Mouse (Mus musculus) embryonic facial prominence, embryonic 15.5 days (tissue): ENCODE measurements at regions not wholly inside any gene's neighbourhood (a gene's known extent, or its start where the extent isn't known, plus 50 kb on each side); places are given as distances from the start of the nearest gene placed in this dataset.
"Not testable (repeated sequence)": the region's sequence is repeated elsewhere in the genome, so short reads cannot be mapped to it uniquely, and the experiment has no call there.

Experiments
- ATAC-seq: fragments of 200-750 bp; cut with Nextera tagmentation; 2 replicates; pipeline ENCODE4 v1.8.0; 2017; ENCODE audit warnings: low read depth, moderate TSS enrichment; ENCODE audit not compliant: insufficient number of reproducible peaks, low FRiP score, low TSS enrichment
- H3K27ac ChIP-seq: fragments of 300-500 bp; sonication (generic); replicated peaks from 2 replicates; pipeline ENCODE4 v1.5.1; 2015; ENCODE audit warnings: mild to moderate bottlenecking, inconsistent platforms
- H3K27me3 ChIP-seq: fragments of 300-500 bp; sonication (generic); 2 replicates; pipeline ENCODE4 v1.6.1; 2015; ENCODE audit warnings: inconsistent platforms
- H3K36me3 ChIP-seq: fragments of 300-500 bp; sonication (generic); 2 replicates; pipeline ENCODE4 v1.6.1; 2015; ENCODE audit warnings: mild to moderate bottlenecking, inconsistent platforms
- H3K4me1 ChIP-seq: fragments of 300-500 bp; sonication (generic); 2 replicates; pipeline ENCODE4 v1.6.1; 2015; ENCODE audit warnings: inconsistent platforms
- H3K4me2 ChIP-seq: fragments of 300-500 bp; sonication (generic); replicated peaks from 2 replicates; pipeline ENCODE4 v1.6.1; 2015; ENCODE audit warnings: mild to moderate bottlenecking, inconsistent platforms
- H3K4me3 ChIP-seq: fragments of 300-500 bp; sonication (generic); replicated peaks from 2 replicates; pipeline ENCODE4 v1.5.1; 2015; ENCODE audit warnings: mild to moderate bottlenecking, inconsistent platforms
- H3K9ac ChIP-seq: fragments of 300-500 bp; sonication (generic); 2 replicates; pipeline ENCODE4 v1.6.1; 2015; ENCODE audit warnings: inconsistent platforms
- H3K9me3 ChIP-seq: fragments of 300-500 bp; sonication (generic); replicated peaks from 2 replicates; pipeline ENCODE4 v1.6.1; 2016; ENCODE audit warnings: inconsistent platforms
- WGBS: fragments of 180-500 bp; shearing (Covaris S2); methylation state at CpG from one replicate; pipeline ENCODE4 v1.1.7; 2015; 5-methylcytosine and 5-hydroxymethylcytosine counted together

GRCm38 (mm10) chr6:82293507-82293906, 108.6 kb upstream of the Tacr1 start:
- Histone ChIP-seq H3K4me1 (no peaks in the 10 kb centered on the region), H3K27ac (no peak overlapping the region), H3K4me2 (no peak overlapping the region), H3K4me3 (no peak overlapping the region), H3K9me3 (no peaks in the 10 kb centered on the region), H3K36me3 (no peaks in the 10 kb centered on the region), H3K9ac (no peak overlapping the region), H3K27me3 (no peaks in the 10 kb centered on the region)
- 77% methylated on average over 1 of the region's 1 CpGs for WGBS
- no peak for ATAC-seq

DNA sequence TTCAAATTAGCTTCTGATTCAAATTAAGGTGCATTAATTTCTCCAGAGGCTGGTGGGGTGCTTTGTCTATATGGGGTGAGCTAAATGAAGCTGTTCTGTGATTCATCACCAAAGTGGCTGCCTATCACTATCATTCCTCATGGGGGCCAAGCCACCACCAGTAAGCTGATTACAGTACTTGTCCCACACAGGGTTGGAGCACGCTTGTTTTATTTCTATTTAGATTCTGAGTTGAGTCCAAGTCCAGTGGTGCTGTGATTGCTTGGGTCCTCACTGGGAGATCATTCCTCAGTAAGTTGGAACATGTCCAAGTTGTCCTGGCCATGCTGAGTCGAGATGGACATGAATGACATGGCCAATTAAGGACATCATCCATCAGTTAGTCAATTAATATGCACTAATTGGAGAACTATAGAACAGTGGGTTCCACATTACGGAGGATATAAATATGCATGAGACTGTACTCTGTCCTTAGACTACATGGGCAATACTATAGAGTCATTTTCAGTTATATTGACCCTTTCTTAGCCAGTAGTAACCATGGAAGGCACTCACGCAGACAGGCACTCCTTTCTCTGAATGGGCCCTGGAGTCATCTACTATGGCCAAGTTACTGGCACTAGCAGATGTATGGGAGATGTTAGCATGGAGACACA, 105.3 kb upstream of the Tacr1 start:
- ATAC-seq: no peak
- no peaks in the 10 kb centered on the region for H3K36me3 ChIP-seq
- H3K27ac ChIP-seq: no peak overlapping the region
- H3K4me2 ChIP-seq: no peak overlapping the region
- no peaks in the 10 kb centered on the region for H3K27me3 ChIP-seq
- H3K9me3 ChIP-seq: no peaks in the 10 kb centered on the region
- no peaks in the 10 kb centered on the region for H3K4me1 ChIP-seq
- WGBS: 80% methylated on average over 4 of the region's 4 CpGs
- no peak overlapping the region for H3K9ac ChIP-seq
- no peak overlapping the region for H3K4me3 ChIP-seq

GRCm38 (mm10) chr6:82302241-82302640, 99.9 kb upstream of the Tacr1 start:
- H3K4me2 ChIP-seq, H3K27ac ChIP-seq, H3K9ac ChIP-seq, ATAC-seq, H3K4me1 ChIP-seq, H3K27me3 ChIP-seq, H3K36me3 ChIP-seq, H3K4me3 ChIP-seq, H3K9me3 ChIP-seq: not testable (repeated sequence)
- WGBS: 67% methylated on average over 5 of the region's 5 CpGs

DNA sequence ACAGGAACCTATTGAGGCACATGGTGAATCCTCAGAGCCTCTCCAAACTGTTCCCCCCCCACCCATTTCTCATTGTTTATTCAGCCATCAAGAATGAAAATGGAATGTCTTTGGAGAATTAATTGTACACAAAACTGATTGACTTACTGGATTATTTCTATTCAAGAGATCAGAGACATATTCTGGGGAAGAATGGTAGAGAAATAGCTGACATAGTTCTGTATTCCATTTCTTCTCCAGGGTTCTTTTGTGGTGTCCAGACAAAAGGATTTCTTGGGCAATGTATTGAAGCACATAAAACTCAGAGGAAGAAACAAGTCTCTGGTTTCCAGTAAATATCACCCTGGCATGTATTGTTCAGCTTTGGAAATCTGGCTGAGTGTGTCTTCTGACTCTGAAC, 88.4 kb upstream of the Tacr1 start:
- no peaks in the 10 kb centered on the region for H3K27me3 ChIP-seq

More for the DNA sequence above, 88.4 kb upstream of the Tacr1 start:
- no peaks in the 10 kb centered on the region for H3K9me3 ChIP-seq
- H3K4me3 ChIP-seq: no peak overlapping the region
- no peaks in the 10 kb centered on the region for H3K36me3 ChIP-seq
- no peak overlapping the region for H3K27ac ChIP-seq
- no peaks in the 10 kb centered on the region for H3K4me1 ChIP-seq
- H3K9ac ChIP-seq: no peak overlapping the region
- H3K4me2 ChIP-seq: no peak overlapping the region
- no peak for ATAC-seq
